Mouse (Mus musculus) brain, embryonic 14.5 days (tissue): Measurements from ENCODE around the gene Rab43. TPM values are rescaled to one million over a fixed set of nuclear protein-coding genes. Genes with fewer than 3 reads are reported as not detected.

Source experiments
- DNase-seq: peaks from one replicate; pipeline ENCODE4 v3.0.0-alpha.2; 2011; ENCODE audit warnings: low read depth
- CTCF ChIP-seq: fragments of 200-500 bp; IDR thresholded peaks from 2 replicates; pipeline ENCODE4 v1.5.1; 2012; ENCODE audit warnings: inconsistent platforms, mild to moderate bottlenecking, moderate library complexity, borderline replicate concordance; ENCODE audit not compliant: insufficient read depth, insufficient read length; ENCODE audit errors: extremely low read depth
- POLR2A ChIP-seq: fragments of 200-500 bp; IDR thresholded peaks from 2 replicates; pipeline ENCODE4 v1.6.1; 2012; ENCODE audit warnings: mild to moderate bottlenecking, inconsistent platforms, borderline replicate concordance; ENCODE audit not compliant: poor library complexity, insufficient read depth, insufficient read length, severe bottlenecking; ENCODE audit errors: extremely low read depth
- polyA plus RNA-seq: library from polyadenylated mRNA; depleted of rRNA; stranded (reverse); fragments of >200 nt; gene quantifications from 2 replicates; pipeline ENCODE4 v1.2.3, GENCODE M21; 2012

Rab43 gene
- polyA plus RNA-seq, 1 experiment, result 13.4 TPM

DNA sequence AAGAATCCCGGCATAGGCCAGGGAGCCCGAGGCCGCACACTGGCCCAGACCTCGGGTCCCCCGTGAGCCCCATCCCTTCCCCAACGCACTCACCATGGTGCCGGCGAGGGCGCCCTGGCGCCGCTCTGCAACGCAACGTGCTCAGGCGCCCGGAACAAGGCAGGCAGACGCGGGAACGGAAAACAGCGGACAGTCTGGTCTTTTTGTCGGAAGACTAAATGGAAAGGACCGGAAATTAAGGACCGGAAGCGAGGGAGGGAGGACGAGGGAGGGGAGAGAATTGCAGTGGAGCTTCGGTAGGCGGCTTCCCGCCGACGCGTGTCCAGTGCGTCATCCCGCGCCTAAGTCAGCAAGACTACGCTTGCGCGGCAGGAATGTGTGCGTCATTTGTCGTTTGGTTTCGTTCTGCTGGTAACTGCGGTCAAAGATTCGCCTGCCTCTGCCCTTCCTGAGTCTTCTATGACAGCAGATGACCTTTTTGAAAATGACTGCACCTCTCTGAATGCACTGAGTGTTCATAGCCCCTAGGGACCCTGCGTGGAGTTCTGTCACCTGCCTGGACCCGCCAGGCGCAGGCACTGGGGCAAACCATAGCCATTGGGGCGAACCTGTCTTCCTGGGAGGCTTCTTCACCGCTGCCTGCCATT, 26.7 kb upstream of the Rab43 start, which contains the start of gene Isy1:
TSS of gene Isy1 (minus strand) at position 248 of the 647 bp plus-strand sequence.
- TF ChIP-seq POLR2A, result peak; percentile 47; the same call in 1 of the 2 replicates
- no peak for TF ChIP-seq CTCF
- DNase-seq, result peak; percentile 99

DNA sequence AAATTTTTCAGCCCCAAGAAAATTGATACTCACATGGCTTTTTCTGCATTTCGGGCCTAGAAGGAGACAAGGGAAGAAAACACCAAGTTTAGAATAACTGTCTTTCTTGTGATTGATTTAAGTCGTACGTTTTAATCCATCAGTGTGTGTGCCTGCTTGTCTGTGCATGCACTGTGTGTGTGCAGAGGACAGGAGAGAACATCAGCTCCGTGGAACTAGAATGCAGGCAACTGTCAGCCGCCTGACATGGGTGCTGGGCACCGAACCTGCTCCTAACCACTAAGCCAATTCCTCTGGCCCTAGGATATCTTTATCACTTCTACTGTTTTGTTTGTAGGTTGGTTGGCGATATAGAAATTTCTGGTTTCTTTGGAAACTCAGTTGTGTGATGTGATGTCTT, 23.7 kb upstream of the Rab43 start, which contains the start of gene Gm45140:
TSS of gene Gm45140 (minus strand) at position 101 of the 400 bp plus-strand sequence.
- TF ChIP-seq POLR2A (no peak), CTCF (no peak)
- DNase-seq, result no peak

DNA sequence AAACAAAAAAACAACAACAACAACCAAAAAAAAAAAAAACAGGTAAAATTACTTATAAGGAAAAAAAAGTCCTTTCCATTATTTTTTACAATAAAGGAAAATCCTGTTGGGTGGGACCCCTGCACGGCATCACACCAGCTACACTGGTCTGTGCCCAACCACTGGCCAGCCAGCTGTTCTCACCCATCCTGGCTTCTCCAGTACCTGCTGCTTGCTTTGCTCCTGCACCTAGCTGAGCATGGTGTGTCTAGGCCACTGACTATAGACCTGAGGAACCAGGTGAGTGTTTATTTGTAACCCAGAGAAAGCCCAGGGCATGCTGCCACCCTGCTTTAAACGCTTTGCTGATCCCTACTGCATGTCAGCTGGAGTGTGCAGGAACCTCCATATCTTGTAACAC, 8.4 kb upstream of the Rab43 start:
- DNase-seq, result no peak

DNA sequence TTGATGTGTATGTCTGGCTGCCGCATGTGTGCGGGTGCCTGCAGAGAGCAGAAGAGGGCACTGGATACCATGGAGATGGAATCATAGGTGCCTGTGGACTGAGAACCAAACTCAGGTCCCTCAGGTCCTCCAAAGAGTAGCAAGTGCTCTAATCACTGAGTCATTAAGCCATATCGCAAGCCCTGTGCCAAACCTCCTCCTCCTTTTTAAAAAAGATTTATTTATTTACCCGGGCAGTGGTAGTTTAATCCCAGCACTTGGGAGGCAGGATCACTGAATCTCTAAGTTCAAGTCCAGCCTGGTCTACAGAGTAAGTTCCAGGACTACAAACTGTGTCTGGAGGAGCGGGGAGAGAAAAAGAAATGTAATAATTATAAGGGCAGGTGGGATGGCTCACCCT, 2.5 kb upstream of the Rab43 start:
- TF ChIP-seq CTCF, result no peak
- no peak for TF ChIP-seq POLR2A
- no peak for DNase-seq

More for the DNA sequence above, 8.4 kb upstream of the Rab43 start:
- TF ChIP-seq CTCF (no peak), POLR2A (no peak)

DNA sequence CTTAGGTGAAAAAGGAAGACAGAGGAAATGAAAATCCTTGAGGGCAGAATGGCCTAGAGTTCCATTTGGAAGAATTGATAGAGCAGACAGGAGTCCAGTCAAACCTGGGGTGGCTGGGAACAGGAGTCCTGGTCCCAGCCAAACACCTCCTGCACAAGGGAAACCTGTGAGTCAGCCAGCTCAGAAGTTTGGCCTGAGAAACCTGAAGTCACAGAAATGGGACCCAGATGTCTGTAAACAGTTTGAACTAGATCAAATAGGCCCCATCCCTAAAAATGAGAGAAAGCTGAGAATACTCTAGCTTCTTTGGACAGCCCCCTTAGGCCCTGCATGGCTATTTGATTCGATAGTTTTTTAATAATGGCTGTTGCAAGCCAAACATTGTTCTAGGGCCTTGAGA, 692 bp upstream of the Rab43 start:
- TF ChIP-seq CTCF (no peak), POLR2A (no peak)

DNA sequence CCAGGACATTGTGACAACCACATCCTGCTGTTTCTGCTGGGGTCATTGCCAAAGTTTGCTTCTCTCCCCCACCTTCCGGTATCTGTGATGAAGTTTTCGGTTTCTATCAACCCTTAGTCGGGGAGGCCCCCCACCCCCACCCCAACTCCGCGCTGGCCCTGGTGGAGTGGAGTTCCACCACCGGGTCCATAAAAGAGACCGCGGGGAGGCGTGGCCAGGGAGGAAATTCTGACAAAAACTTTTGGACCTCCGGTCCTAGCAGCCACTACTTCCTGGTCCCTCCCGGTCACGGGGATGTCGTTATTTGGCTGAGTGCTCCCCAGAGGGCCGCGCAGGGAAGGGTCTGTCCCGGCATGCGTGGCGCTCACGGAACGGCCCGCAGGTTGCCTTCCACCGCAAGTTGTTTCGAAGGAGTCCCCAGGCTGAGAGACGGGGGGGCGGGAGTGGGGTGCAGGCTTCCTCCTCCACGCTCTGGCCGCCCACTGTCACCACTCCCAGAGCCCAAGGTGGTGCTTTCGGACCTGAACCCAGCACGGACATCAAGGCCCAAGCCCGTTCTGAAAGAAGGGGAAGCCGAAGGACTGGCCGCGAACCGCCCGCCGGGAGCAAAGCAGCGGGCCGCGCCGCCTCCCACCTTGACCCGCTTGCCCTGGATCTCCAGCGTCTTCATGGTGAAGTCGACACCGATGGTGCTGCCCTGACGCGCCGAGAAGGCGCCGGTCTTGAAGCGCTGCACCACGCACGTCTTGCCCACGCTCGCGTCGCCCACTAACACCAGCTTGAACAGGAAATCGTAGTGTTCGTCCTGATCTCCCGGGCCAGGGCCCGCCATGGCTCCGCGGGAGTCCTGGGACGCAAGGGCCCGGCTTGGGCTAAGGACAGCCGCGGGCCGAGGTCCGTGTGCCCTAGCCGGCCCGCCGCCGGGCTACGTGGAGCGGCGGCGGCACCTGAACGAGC, 973 bp downstream of the Rab43 start:
- no peak for TF ChIP-seq POLR2A
- TF ChIP-seq CTCF, result no peak
- DNase-seq, result peak; percentile 68

More for the DNA sequence above, 692 bp upstream of the Rab43 start:
- DNase-seq, result no peak

DNA sequence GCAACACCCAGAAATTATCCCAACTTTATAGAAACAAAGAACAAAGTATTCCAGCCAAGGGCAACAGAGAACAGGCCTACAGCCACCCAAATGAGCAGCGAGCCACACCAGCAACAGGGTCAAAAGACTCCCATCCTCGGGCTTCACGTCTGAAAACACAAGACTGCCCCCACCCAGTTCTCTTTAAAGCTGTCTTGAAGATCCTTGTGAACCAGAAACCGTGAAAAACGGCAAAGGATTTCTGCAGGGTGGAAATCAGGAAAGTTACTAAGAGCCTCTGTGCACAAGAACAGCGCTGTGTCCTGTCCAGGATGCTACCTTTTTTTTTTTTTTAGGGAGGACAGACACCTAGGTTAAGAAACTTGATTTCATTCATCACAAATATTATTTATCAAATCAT, 1.7 kb downstream of the Rab43 start:
- TF ChIP-seq POLR2A, result no peak
- no peak for TF ChIP-seq CTCF

DNA sequence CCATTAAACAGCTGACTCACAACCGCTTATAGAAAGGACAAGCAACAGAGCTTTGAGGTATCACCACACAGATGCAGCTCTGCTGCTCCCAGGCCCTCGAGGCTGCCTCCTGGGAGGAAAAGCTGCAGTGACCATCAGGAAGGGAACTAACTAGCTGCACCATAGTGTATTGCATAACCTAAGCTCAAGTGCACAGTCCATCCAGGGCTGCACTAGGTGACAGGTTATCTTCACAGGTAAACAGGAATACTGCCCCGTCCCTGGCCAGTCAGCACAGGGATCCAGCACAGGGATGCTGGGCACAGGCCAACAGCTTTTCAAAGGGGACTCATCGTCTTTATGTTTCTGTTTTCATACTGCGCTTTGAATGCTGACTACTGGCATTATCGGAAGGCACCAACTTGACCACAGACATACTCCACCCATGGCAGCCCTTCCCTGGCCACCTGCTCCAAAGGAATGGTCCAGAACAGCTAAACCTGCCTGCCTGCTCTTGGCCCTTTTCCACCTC, 2.3 kb downstream of the Rab43 start:
- no peak for TF ChIP-seq CTCF
- TF ChIP-seq POLR2A, result no peak
- DNase-seq, result no peak

More for the DNA sequence above, 1.7 kb downstream of the Rab43 start:
- DNase-seq, result no peak

DNA sequence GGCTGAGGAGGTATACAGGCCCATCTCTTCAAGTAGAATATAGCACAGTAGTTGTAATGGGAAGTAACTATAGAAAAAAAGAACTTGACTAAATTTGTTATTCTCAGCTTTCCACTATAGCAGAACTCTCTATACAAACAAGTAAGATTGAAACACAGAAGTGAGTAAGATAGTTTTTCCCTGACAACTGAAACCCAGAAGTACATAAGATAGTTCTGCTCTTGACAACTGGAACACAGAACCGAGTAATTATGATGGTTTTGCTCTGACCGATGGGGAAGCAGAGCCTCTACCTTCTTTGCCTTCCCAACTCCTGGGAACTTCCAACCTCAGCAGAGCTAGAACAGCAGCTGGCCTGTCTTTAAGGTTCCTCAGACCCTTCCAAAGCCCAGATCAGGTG, 2.8 kb downstream of the Rab43 start:
- no peak for DNase-seq
- TF ChIP-seq CTCF (no peak), POLR2A (no peak)

DNA sequence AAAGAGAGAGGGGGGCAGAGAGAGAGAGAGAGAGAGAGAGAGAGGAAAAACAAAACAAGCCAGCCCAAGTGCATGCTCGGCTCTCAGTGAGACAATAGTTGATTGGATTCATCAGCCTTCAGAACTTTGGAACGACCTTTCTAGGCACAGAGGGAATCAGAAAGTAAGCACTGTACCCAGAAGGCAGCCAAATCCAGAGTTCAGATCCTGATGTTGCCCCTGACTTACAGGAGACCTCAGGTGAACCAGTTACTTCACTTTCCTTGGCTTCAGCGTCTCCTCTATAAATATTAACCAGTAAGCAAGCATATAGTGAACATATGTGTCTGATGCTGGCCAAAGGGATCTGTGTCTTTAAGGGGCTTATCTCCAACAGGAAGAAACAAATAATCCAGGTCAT, 3.4 kb downstream of the Rab43 start:
- TF ChIP-seq POLR2A (no peak), CTCF (no peak)
- no peak for DNase-seq
